Mouse (Mus musculus) lung, postnatal 0 days (tissue): Measurements from ENCODE around the gene Spag8.

Experiments used
- CTCF ChIP-seq: IDR thresholded peaks from 2 replicates; pipeline ENCODE4 v1.5.1; 2016; ENCODE audit warnings: antibody characterized with exemption, mild to moderate bottlenecking
- EP300 ChIP-seq: IDR thresholded peaks from 2 replicates; pipeline ENCODE4 v1.6.1; 2016; ENCODE audit warnings: antibody characterized with exemption, mild to moderate bottlenecking, control low read depth

DNA sequence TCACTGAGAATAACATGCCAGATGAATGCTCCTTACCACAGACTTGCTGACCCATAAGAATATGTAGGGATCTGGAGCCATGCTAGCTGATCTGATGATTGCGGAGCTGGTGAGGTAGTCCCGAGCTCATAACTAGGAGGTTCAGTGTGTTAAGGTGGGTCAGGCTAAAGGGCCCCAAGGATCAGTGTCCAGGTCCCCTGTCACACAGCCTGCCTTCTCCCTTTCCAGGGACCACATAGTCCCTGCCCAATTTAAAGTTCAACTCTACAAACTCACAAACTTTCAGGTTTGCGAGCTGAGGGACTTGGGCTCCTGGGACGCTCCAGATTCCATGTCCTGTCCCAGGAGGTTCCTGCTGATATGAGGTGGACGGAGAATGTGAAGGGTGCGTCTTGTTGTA is 47.3 kb upstream of the Spag8 start, which contains the start of gene Olfr70:
- no peak for TF ChIP-seq CTCF
- TF ChIP-seq EP300: no peak
